Mouse (Mus musculus) CH12.LX (cell line): ENCODE results near the gene Pcbp2. TPM values are rescaled to one million over a fixed set of nuclear protein-coding genes. Genes with fewer than 3 reads are reported as not detected.

Experiments used
- DNase-seq: peaks from one replicate; pipeline ENCODE4 v3.0.0-alpha.2; 2013; ENCODE audit errors: extremely low read depth
- H3K27ac ChIP-seq: 2 replicates; pipeline ENCODE4 v1.5.1; 2012; ENCODE audit warnings: low read depth, mild to moderate bottlenecking, control low read depth, moderate library complexity; ENCODE audit not compliant: insufficient read depth
- H3K27me3 ChIP-seq: replicated peaks from 2 replicates; pipeline ENCODE3; 2012; ENCODE audit warnings: inconsistent platforms
- H3K36me3 ChIP-seq, 2 experiments: replicated peaks in 1 of 2; 2 replicates each; pipeline versions ENCODE3 to v1.6.1; 2012; ENCODE audit warnings: inconsistent platforms in 1 of 2, low read length in 1 of 2, mild to moderate bottlenecking in 1 of 2, mixed read lengths in 1 of 2, moderate library complexity in 1 of 2; ENCODE audit not compliant: control insufficient read depth in 1 of 2, insufficient read depth in 1 of 2
- H3K4me1 ChIP-seq, 2 experiments: 2 replicates each; pipeline ENCODE4 v1.6.1; 2012; ENCODE audit warnings: inconsistent platforms in 1 of 2, moderate library complexity in 1 of 2; ENCODE audit not compliant: insufficient read depth in 2 of 2, control insufficient read depth in 1 of 2
- H3K4me2 ChIP-seq: 2 replicates; pipeline ENCODE4 v1.6.1; 2012; ENCODE audit warnings: low read depth, mild to moderate bottlenecking, control low read depth; ENCODE audit not compliant: poor library complexity, insufficient read depth, severe bottlenecking
- H3K4me3 ChIP-seq, 3 experiments: fragments of 150-350 bp in 1 of 3; sonication (generic) in 1 of 3; replicated peaks in 1 of 3; 2 replicates each; pipeline versions ENCODE3 to v1.5.1; 2011 to 2012; ENCODE audit warnings: low read depth in 2 of 3, low read length in 2 of 3, mild to moderate bottlenecking in 2 of 3, moderate library complexity in 2 of 3, control low read depth in 1 of 3, improper control_type of control experiment in 1 of 3, inconsistent platforms in 1 of 3, mixed read lengths in 1 of 3; ENCODE audit not compliant: poor library complexity in 1 of 3
- H3K79me2 ChIP-seq: replicated peaks from 2 replicates; pipeline ENCODE4 v1.6.1; 2012; ENCODE audit warnings: mild to moderate bottlenecking, moderate library complexity; ENCODE audit not compliant: control insufficient read depth, poor library complexity, insufficient read depth, severe bottlenecking; ENCODE audit errors: extremely low read depth
- H3K9ac ChIP-seq: 2 replicates; pipeline ENCODE4 v1.6.1; 2012; ENCODE audit warnings: low read depth, mild to moderate bottlenecking, control low read depth, moderate library complexity; ENCODE audit not compliant: insufficient read depth
- H3K9me3 ChIP-seq: replicated peaks from 2 replicates; pipeline ENCODE3; 2012; ENCODE audit warnings: low read length, inconsistent platforms, mixed read lengths
- CHD1 ChIP-seq: IDR thresholded peaks from 2 replicates; pipeline ENCODE4 v1.6.1; 2012; ENCODE audit warnings: low read depth, low read length, improper control_type of control experiment, inconsistent platforms
- CHD2 ChIP-seq: IDR thresholded peaks from 2 replicates; pipeline ENCODE4 v1.6.1; 2011; ENCODE audit warnings: low read length, improper control_type of control experiment
- CTCF ChIP-seq, 2 experiments: IDR thresholded peaks in 1 of 2; conservative IDR thresholded peaks in 1 of 2; 2 replicates each; pipeline ENCODE4 v1.5.1; 2011 to 2012; ENCODE audit warnings: low read depth in 2 of 2, low read length in 2 of 2, improper control_type of control experiment in 1 of 2, inconsistent platforms in 1 of 2, mild to moderate bottlenecking in 1 of 2, moderate library complexity in 1 of 2
- E2F4 ChIP-seq: IDR thresholded peaks from 2 replicates; pipeline ENCODE4 v1.6.1; 2011; ENCODE audit warnings: low read depth, low read length, improper control_type of control experiment; ENCODE audit not compliant: insufficient replicate concordance
- ELF1 ChIP-seq: IDR thresholded peaks from 2 replicates; pipeline ENCODE4 v1.6.1; 2014; ENCODE audit warnings: low read depth, mild to moderate bottlenecking, inconsistent platforms, low read length, improper control_type of control experiment
- HCFC1 ChIP-seq: IDR thresholded peaks from 2 replicates; pipeline ENCODE4 v1.6.1; 2012; ENCODE audit warnings: low read depth, mild to moderate bottlenecking, inconsistent platforms, low read length, improper control_type of control experiment
- IRF4 ChIP-seq: IDR thresholded peaks from 2 replicates; pipeline ENCODE4 v1.6.1; 2014; ENCODE audit warnings: low read depth, mild to moderate bottlenecking, inconsistent platforms, low read length, improper control_type of control experiment
- JUND ChIP-seq: conservative IDR thresholded peaks from 2 replicates; pipeline ENCODE4 v1.6.1; 2011; ENCODE audit warnings: low read depth, low read length, improper control_type of control experiment
- MAFK ChIP-seq: IDR thresholded peaks from 2 replicates; pipeline ENCODE4 v1.6.1; 2011; ENCODE audit warnings: low read length, improper control_type of control experiment; ENCODE audit not compliant: insufficient replicate concordance
- MAZ ChIP-seq: IDR thresholded peaks from 2 replicates; pipeline ENCODE4 v1.6.1; 2012; ENCODE audit warnings: low read depth, mild to moderate bottlenecking, inconsistent platforms, low read length, improper control_type of control experiment, moderate library complexity
- MEF2A ChIP-seq: IDR thresholded peaks from 2 replicates; pipeline ENCODE4 v1.6.1; 2014; ENCODE audit warnings: low read depth, mild to moderate bottlenecking, inconsistent platforms, low read length, improper control_type of control experiment, borderline replicate concordance
- MYC ChIP-seq: IDR thresholded peaks from 2 replicates; pipeline ENCODE4 v1.6.1; 2011; ENCODE audit warnings: low read depth, mild to moderate bottlenecking, improper control_type of control experiment, low read length
- NRF1 ChIP-seq: IDR thresholded peaks from 2 replicates; pipeline ENCODE4 v1.6.1; 2014; ENCODE audit warnings: low read depth, mild to moderate bottlenecking, inconsistent platforms, low read length, improper control_type of control experiment, moderate library complexity
- PAX5 ChIP-seq: IDR thresholded peaks from 2 replicates; pipeline ENCODE4 v1.6.1; 2012; ENCODE audit warnings: low read length, inconsistent platforms, mixed read lengths
- POLR2A ChIP-seq: IDR thresholded peaks from 2 replicates; pipeline ENCODE4 v1.6.1; 2011; ENCODE audit warnings: low read depth, mild to moderate bottlenecking, improper control_type of control experiment, low read length
- POLR2AphosphoS2 ChIP-seq: IDR thresholded peaks from 2 replicates; pipeline ENCODE4 v1.6.1; 2011; ENCODE audit warnings: low read depth, low read length, improper control_type of control experiment
- RAD21 ChIP-seq: IDR thresholded peaks from 2 replicates; pipeline ENCODE4 v1.6.1; 2011; ENCODE audit warnings: low read depth, mild to moderate bottlenecking, low read length, improper control_type of control experiment, moderate library complexity
- USF1 ChIP-seq: IDR thresholded peaks from 2 replicates; pipeline ENCODE4 v1.6.1; 2014; ENCODE audit warnings: low read depth, mild to moderate bottlenecking, inconsistent platforms, low read length, improper control_type of control experiment
- ZC3H11A ChIP-seq: IDR thresholded peaks from 2 replicates; pipeline ENCODE4 v1.6.1; 2012; ENCODE audit warnings: low read depth, mild to moderate bottlenecking, inconsistent platforms, low read length, improper control_type of control experiment
- ZMIZ1 ChIP-seq: IDR thresholded peaks from 2 replicates; pipeline ENCODE4 v1.6.1; 2012; ENCODE audit warnings: low read depth, mild to moderate bottlenecking, inconsistent platforms, low read length, improper control_type of control experiment
- ZNF384 ChIP-seq: IDR thresholded peaks from 2 replicates; pipeline ENCODE4 v1.6.1; 2012; ENCODE audit warnings: low read depth, low read length, improper control_type of control experiment, inconsistent platforms
- dilution Hi-C: fragments of 300-500 bp; cut with MboI; formaldehyde crosslinking; loops from 2 replicates; pipeline ENCODE4 v1.14.3; 2020; ENCODE audit warnings: low sequenced_read_pairs; ENCODE audit not compliant: extremely low pct_unique_long_range_greater_than_20kb, extremely low pct_ligation_motif_present
- in situ Hi-C: fragments of 300-500 bp; cut with MboI; formaldehyde crosslinking; loops from 3 replicates; pipeline ENCODE4 v1.14.3; 2019; ENCODE audit warnings: low sequenced_read_pairs, low pct_ligation_motif_present, low pct_unique_long_range_greater_than_20kb, mixed read lengths
- polyA plus RNA-seq: library from polyadenylated mRNA; unstranded; fragments of >175 nt; gene quantifications from 2 replicates; pipeline ENCODE4 v1.2.1, GENCODE M21; 2012; ENCODE audit warnings: low read depth; ENCODE audit not compliant: insufficient read length
- total RNA-seq, 2 experiments: library from RNA; depleted of rRNA; stranded (reverse); fragments of 300-350 nt in 1 of 2; fragments of >200 nt in 1 of 2; gene quantifications; 2 replicates each; pipeline ENCODE4 v1.2.3; 2012 to 2014

Pcbp2 gene
- total and polyA plus RNA-seq, 3 experiments: 281 to 1,545 (median 379) TPM

GRCm38 (mm10) chr15:102446448-102446847 is 23.9 kb upstream of the Pcbp2 start:
- Histone ChIP-seq H3K9me3 (no peaks in the 10 kb centered on the region), H3K27ac (no peak overlapping the region), H3K4me2 (no peak overlapping the region), H3K79me2 (no peaks in the 10 kb centered on the region), H3K9ac (no peak overlapping the region), H3K27me3 (peaks cover 24% of the 10 kb centered on the region), H3K4me1 (peaks cover 0 to 3% of the 10 kb centered on the region in 2 experiments; a peak in 1 of 4 replicates), H3K4me3 (no peak overlapping the region), H3K36me3 (no peaks in the 10 kb centered on the region)
- no peak for TF ChIP-seq HCFC1
- no peak for TF ChIP-seq MAFK
- TF ChIP-seq IRF4: no peak
- TF ChIP-seq CHD1: no peak
- no peak for DNase-seq
- dilution Hi-C loops (no loop called here), in situ Hi-C loops (no loop called here)

GRCm38 (mm10) chr15:102449366-102449765 is 21.0 kb upstream of the Pcbp2 start:
- in situ Hi-C loops: no loop called here

GRCm38 (mm10) chr15:102450928-102451327 is 19.4 kb upstream of the Pcbp2 start:
- H3K4me1 ChIP-seq: peaks cover 0 to 3% of the 10 kb centered on the region in 2 experiments; a peak in 1 of 4 replicates

More at GRCm38 (mm10) chr15:102449366-102449765, 21.0 kb upstream of the Pcbp2 start:
- H3K9me3 ChIP-seq: no peaks in the 10 kb centered on the region
- peaks cover 43% of the 10 kb centered on the region for H3K27me3 ChIP-seq
- no peak overlapping the region for H3K4me2 ChIP-seq
- H3K4me3 ChIP-seq: no peak overlapping the region
- dilution Hi-C loops: no loop called here
- no peaks in the 10 kb centered on the region for H3K36me3 ChIP-seq
- H3K79me2 ChIP-seq: no peaks in the 10 kb centered on the region
- no peak overlapping the region for H3K27ac ChIP-seq
- no peak for TF ChIP-seq ELF1
- no peak for TF ChIP-seq JUND
- no peak for TF ChIP-seq NRF1
- no peak for TF ChIP-seq MAZ
- no peak for TF ChIP-seq PAX5
- no peak for TF ChIP-seq POLR2AphosphoS2
- no peak for TF ChIP-seq CHD1
- TF ChIP-seq CHD2: no peak
- TF ChIP-seq POLR2A: no peak
- TF ChIP-seq MAFK: no peak
- TF ChIP-seq ZC3H11A: no peak
- TF ChIP-seq ZNF384: no peak
- no peak for TF ChIP-seq CTCF (conservative IDR thresholded peaks at IDR 0.05 in 1 of 2, IDR thresholded peaks at IDR 0.05 in 1 of 2; ENCODE audit: low read depth in 2 of 2, low read length in 2 of 2)
- no peak for TF ChIP-seq MEF2A
- TF ChIP-seq HCFC1: no peak
- TF ChIP-seq USF1: no peak
- no peak for TF ChIP-seq ZMIZ1
- TF ChIP-seq MYC: no peak
- TF ChIP-seq RAD21: no peak
- peaks cover 0 to 3% of the 10 kb centered on the region in 2 experiments; a peak in 1 of 4 replicates for H3K4me1 ChIP-seq
- no peak overlapping the region for H3K9ac ChIP-seq
- DNase-seq: no peak

More at GRCm38 (mm10) chr15:102450928-102451327, 19.4 kb upstream of the Pcbp2 start:
- in situ Hi-C loops: no loop called here
- dilution Hi-C loops: no loop called here
- TF ChIP-seq E2F4 (no peak), MAFK (peak; percentile 92)
- no peaks in the 10 kb centered on the region for H3K79me2 ChIP-seq
- H3K27ac ChIP-seq: no peak overlapping the region
- H3K9ac ChIP-seq: no peak overlapping the region
- DNase-seq: no peak
- H3K9me3 ChIP-seq: no peaks in the 10 kb centered on the region
- H3K4me3 ChIP-seq: no peak overlapping the region
- no peaks in the 10 kb centered on the region for H3K36me3 ChIP-seq
- no peak overlapping the region for H3K4me2 ChIP-seq
- peaks cover 36% of the 10 kb centered on the region for H3K27me3 ChIP-seq
